Mouse (Mus musculus): ENCODE data around the gene Pirt. TPM values are rescaled to one million over a fixed set of nuclear protein-coding genes. Genes with fewer than 3 reads are reported as not detected.

Gene Pirt
- polyA plus RNA-seq, 1 experiment from 2014 or later = 0.60 TPM

DNA sequence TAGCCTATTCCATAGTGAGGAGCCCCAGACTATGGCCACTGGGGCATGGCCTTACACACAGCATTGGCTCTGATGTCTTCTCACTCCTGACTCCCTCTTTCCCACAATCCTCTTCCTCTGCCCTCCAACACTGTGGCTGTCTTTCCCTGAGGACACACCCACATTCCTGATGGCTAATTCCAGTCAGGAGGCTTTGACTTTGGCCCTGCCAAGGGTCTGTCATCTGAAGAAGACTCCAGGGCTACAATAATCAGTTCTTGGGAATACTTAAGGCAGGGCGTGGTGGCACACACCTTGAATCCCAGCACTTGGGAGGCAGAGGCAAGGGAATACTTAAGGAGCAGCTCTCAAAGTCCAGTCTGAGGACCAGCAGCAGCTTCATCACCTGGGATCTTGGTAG lies 56.8 kb downstream of the Pirt start:
- WGBS = 85% methylated on average over 1 of the region's 1 CpGs
- Histone ChIP-seq H3K4me2 (no peak overlapping the region), H3K4me3 (ENCODE audit: low read depth, low read length) (no peak overlapping the region), H3K9me3 (ENCODE audit: control insufficient read depth, low read length) (no peaks in the 10 kb centered on the region), H3K27ac (ENCODE audit: low read depth, low read length) (no peak overlapping the region), H3K27me3 (ENCODE audit: control insufficient read depth, insufficient read depth, low read length) (no peaks in the 10 kb centered on the region), H3K9ac (ENCODE audit: low read length) (no peak overlapping the region), H3K4me1 (ENCODE audit: control insufficient read depth, insufficient read depth, low read length) (no peaks in the 10 kb centered on the region), H3K36me3 (ENCODE audit: control insufficient read depth, insufficient read depth, low read length) (no peaks in the 10 kb centered on the region)
- DNase-seq (ENCODE audit: low spot score, missing footprints) = no peak
- ATAC-seq (ENCODE audit: low FRiP score) = no peak

- 80% methylated on average over 3 of the region's 3 CpGs for WGBS
- H3K4me1 ChIP-seq (ENCODE audit: control insufficient read depth, insufficient read depth, low read length) = no peaks in the 10 kb centered on the region
- no peaks in the 10 kb centered on the region for H3K9me3 ChIP-seq (ENCODE audit: control insufficient read depth, low read length)
- no peak overlapping the region for H3K27ac ChIP-seq (ENCODE audit: low read depth, low read length)
- H3K9ac ChIP-seq (ENCODE audit: low read length) = no peak overlapping the region
- no peak overlapping the region for H3K4me2 ChIP-seq
- no peak for ATAC-seq (ENCODE audit: low FRiP score)
- no peak overlapping the region for H3K4me3 ChIP-seq (ENCODE audit: low read depth, low read length)
- no peak for DNase-seq (ENCODE audit: low spot score, missing footprints)
- H3K27me3 ChIP-seq (ENCODE audit: control insufficient read depth, insufficient read depth, low read length) = no peaks in the 10 kb centered on the region
- no peaks in the 10 kb centered on the region for H3K36me3 ChIP-seq (ENCODE audit: control insufficient read depth, insufficient read depth, low read length)
Observed at GRCm38 (mm10) chr11:66973507-66973906, 61.7 kb downstream of the Pirt start.

DNA sequence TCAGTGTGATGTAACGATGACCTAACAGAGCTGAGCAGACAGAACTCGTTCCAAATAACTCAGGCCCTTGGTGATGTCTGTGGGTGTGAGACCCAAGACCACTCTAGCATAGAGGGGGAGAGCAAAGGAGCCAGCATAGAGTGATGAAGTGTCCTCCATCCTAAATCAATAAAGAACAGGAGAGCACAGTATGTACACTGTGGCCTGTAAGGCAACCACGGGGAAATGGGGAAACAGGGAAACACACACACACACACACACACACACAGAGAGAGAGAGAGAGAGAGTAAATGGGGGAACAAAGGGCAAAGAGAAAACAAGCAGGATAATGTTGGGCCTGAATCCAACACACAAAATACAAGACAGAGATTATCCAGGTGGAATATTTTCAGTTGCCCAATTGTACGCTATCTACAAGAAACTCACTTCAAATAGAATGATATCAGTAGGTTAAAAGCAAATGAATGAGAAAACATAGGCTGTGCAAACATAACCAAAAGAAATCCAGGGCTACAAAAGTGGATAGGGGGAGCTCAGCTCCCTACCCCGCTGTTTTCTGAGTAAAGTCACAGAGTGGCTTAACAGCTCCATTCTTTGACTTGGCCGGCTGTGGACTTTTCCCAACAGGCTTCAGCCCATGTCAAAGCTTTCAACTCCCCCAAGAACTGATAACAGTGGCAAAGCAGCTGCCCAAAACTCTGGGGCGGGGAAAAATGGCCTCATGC lies 64.0 kb downstream of the Pirt start:
- 90% methylated on average over 7 of the region's 7 CpGs for WGBS
- no peaks in the 10 kb centered on the region for H3K27me3 ChIP-seq (ENCODE audit: control insufficient read depth, insufficient read depth, low read length)
- no peaks in the 10 kb centered on the region for H3K4me1 ChIP-seq (ENCODE audit: control insufficient read depth, insufficient read depth, low read length)
- no peaks in the 10 kb centered on the region for H3K9me3 ChIP-seq (ENCODE audit: control insufficient read depth, low read length)
- peak; percentile 59 for DNase-seq (ENCODE audit: low spot score, missing footprints)
- no peak overlapping the region for H3K4me2 ChIP-seq
- H3K36me3 ChIP-seq (ENCODE audit: control insufficient read depth, insufficient read depth, low read length) = no peaks in the 10 kb centered on the region
- ATAC-seq (ENCODE audit: low FRiP score) = no peak
- H3K27ac ChIP-seq (ENCODE audit: low read depth, low read length) = no peak overlapping the region
- no peak overlapping the region for H3K9ac ChIP-seq (ENCODE audit: low read length)
- no peak overlapping the region for H3K4me3 ChIP-seq (ENCODE audit: low read depth, low read length)

Other genes with a start within 250 kb of the Pirt start
- not detected in 2 replicates for gene Tmem238l, start 44.7 kb downstream of the Pirt start, polyA plus RNA-seq (2014; fragmentation: Nextera tagmentation; extraction: Ambion mirVana)
- 0.92 and 1.4 TPM in 2 replicates for gene Tmem220, start 113.2 kb downstream of the Pirt start, polyA plus RNA-seq (2014; fragmentation: Nextera tagmentation; extraction: Ambion mirVana)
- 34.8 and 40.5 TPM in 2 replicates for gene Adprm, start 140.6 kb downstream of the Pirt start, polyA plus RNA-seq (2014; fragmentation: Nextera tagmentation; extraction: Ambion mirVana)
- 18.7 and 19.0 TPM in 2 replicates for gene Sco1, start 140.7 kb downstream of the Pirt start, polyA plus RNA-seq (2014; fragmentation: Nextera tagmentation; extraction: Ambion mirVana)
- gene Myh3, start 166.3 kb downstream of the Pirt start, polyA plus RNA-seq (2014; fragmentation: Nextera tagmentation; extraction: Ambion mirVana) = 0.51 and 0.54 TPM in 2 replicates

All from midbrain, embryonic 11.5 days (tissue).